Mouse (Mus musculus) E14TG2a.4 (cell line): ENCODE measurements around the gene Dpagt1.
A peak's percentile ranks its signal among the peaks of the same experiment; 100 is the strongest.
"Not testable (repeated sequence)": the region's sequence is repeated elsewhere in the genome, so short reads cannot be mapped to it uniquely, and the experiment has no call there.

Experiments
- H3K27me3 ChIP-seq: 2 replicates; pipeline ENCODE4 v1.6.1; 2014; ENCODE audit warnings: low read length, control low read depth; ENCODE audit not compliant: insufficient read depth
- H3K36me3 ChIP-seq: 2 replicates; pipeline ENCODE4 v1.6.1; 2014; ENCODE audit warnings: low read length, control low read depth; ENCODE audit not compliant: insufficient read depth
- H3K4me1 ChIP-seq: replicated peaks from 2 replicates; pipeline ENCODE4 v1.6.1; 2014; ENCODE audit warnings: low read depth, low read length, control low read depth
- H3K4me3 ChIP-seq: replicated peaks from 2 replicates; pipeline ENCODE4 v1.5.1; 2014; ENCODE audit warnings: mild to moderate bottlenecking, low read length
- H3K9me3 ChIP-seq: 2 replicates; pipeline ENCODE4 v1.6.1; 2014; ENCODE audit warnings: low read length, control low read depth
- CTCF ChIP-seq: conservative IDR thresholded peaks from 2 replicates; pipeline ENCODE4 v1.5.1; 2014; ENCODE audit warnings: low read length
- NANOG ChIP-seq: IDR thresholded peaks from 2 replicates; pipeline ENCODE4 v1.6.1; 2014; ENCODE audit warnings: borderline replicate concordance, low read length, mixed read lengths
- POU5F1 ChIP-seq: IDR thresholded peaks from 2 replicates; pipeline ENCODE4 v1.6.1; 2014; ENCODE audit warnings: low read length, borderline replicate concordance

Gene Dpagt1

DNA sequence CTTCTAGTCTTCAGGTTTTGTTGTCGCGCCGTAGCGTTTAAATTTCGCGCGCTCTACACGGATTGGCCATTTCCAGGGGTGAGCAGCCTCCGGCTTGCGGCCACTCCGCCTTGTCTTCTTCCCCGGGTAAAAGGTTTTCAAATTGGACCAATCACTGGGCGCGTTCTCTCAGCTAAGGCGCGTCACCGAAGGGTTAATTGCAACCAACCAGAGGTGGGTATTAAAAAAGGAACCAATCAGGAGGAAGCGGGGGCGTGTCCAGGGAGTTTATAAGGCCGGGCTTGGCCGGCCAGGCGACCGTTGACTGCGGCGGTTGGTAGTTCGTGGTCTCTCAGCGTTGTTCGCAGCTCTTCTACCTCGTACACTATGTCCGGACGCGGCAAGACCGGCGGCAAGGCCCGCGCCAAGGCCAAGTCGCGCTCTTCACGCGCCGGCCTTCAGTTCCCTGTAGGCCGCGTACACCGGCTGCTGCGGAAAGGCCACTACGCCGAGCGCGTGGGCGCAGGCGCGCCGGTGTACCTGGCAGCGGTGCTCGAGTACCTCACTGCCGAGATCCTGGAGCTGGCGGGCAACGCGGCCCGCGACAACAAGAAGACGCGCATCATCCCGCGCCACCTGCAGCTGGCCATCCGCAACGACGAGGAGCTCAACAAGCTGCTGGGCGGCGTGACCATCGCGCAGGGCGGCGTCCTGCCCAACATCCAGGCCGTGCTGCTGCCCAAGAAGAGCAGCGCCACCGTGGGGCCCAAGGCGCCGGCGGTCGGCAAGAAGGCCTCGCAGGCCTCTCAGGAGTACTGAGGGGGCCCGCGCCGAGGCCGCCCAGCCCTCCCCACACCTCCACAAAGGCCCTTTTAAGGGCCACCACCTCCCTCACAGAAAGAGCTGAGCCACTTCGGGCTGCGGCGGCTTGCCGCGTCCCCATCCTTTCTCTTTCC lies 8.8 kb downstream of the Dpagt1 start, which contains the start of gene H2afx:
Gene H2afx, plus strand, starts transcription at position 299 of the 935 bp plus-strand sequence.
- Histone ChIP-seq H3K27me3 (no peaks in the 10 kb centered on the region), H3K9me3 (no peaks in the 10 kb centered on the region), H3K4me3 (peak within 1 kb of the TSS; percentile 98), H3K36me3 (peaks cover 66% of the 10 kb centered on the region), H3K4me1 (peaks cover 50% of the 10 kb centered on the region)
- TF ChIP-seq CTCF, result no peak
- TF ChIP-seq POU5F1, result no peak
- no peak for TF ChIP-seq NANOG

DNA sequence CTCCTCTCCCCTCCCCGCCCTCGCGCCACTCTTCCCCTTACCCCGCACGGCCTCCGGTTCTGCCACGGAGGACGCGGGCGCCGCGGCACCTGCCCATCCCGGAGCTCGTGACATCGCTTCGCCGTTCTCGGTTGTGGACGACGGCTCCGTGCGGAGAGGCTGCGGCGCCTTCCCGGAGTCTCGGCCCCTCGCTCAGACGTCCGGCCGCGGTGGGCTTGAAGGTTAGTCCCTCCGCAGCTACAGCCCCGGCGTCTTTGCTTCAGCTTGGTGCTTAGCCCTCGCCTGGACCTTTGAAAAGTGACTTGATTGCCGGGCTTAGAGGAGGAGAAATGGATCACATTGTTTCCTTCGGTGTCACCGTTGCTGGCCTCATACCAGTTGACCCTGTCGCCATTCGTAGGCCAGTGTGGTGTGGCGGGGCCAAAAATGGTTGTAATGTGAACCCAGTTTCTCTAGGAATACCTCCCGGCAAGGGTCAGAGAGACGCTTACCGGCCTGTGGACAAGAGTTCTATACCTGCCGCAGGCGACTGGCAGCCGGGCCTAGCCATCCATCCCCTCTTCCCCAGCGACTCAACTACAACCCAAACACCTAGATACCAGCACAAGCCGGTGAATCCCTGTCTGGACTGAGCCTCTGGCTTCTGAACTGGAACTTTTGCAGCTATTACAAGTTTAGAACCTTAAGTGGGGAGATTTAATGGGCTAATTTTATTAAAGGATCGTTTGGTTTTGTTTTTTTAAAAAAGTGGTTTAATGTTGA lies 9.7 kb downstream of the Dpagt1 start:
- H3K27me3 ChIP-seq, result no peaks in the 10 kb centered on the region
- no peaks in the 10 kb centered on the region for H3K9me3 ChIP-seq
- H3K4me3 ChIP-seq, result peak overlapping the region; percentile 98
- peaks cover 54% of the 10 kb centered on the region for H3K4me1 ChIP-seq
- TF ChIP-seq NANOG (no peak), CTCF (no peak), POU5F1 (no peak)
- H3K36me3 ChIP-seq, result peaks cover 65% of the 10 kb centered on the region

DNA sequence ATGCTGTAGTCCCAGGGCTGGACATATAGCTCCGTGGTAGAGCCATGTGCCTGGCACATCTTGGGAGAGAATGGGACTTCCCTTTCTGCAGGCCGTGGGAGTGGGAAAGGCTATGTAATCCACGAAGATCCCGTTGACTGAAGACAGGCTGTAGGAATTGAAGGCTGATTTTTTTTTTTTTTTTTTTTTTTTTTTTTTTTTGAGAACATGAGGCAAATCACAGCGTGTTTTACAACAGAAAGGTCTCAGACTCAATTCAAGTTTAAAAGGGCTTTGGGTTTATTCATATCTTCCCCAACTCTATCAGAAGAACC lies 10.2 kb downstream of the Dpagt1 start:
- peaks cover 66% of the 10 kb centered on the region for H3K36me3 ChIP-seq
- no peak for TF ChIP-seq NANOG
- no peak for TF ChIP-seq POU5F1
- TF ChIP-seq CTCF, result no peak
- H3K9me3 ChIP-seq, result no peaks in the 10 kb centered on the region
- peak overlapping the region; percentile 98 for H3K4me3 ChIP-seq
- peaks cover 54% of the 10 kb centered on the region for H3K4me1 ChIP-seq
- no peaks in the 10 kb centered on the region for H3K27me3 ChIP-seq

DNA sequence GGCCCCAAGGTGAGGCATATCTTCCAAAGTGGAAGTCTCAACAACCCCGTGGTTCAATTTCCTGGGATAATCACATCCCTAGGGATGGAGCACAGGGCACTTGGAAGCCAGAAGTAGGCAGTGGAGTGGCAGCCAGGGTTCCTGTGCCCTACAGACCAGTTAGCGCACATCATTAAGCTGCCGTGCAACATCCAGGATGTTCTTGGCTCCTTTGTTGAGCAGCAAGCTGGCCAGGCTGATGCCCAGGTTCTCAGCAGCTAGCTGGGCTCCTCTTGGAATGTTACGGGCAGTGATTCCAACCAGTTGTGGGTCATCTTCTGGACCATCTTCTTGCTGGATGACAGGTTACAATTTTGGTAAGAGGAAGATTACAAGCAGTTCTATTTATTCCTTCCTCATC lies 10.7 kb downstream of the Dpagt1 start:
- H3K36me3 ChIP-seq, result peaks cover 66% of the 10 kb centered on the region
- H3K4me1 ChIP-seq, result peaks cover 54% of the 10 kb centered on the region
- not testable (repeated sequence) for H3K9me3 ChIP-seq, H3K27me3 ChIP-seq
- H3K4me3 ChIP-seq, result peak overlapping the region; percentile 98

DNA sequence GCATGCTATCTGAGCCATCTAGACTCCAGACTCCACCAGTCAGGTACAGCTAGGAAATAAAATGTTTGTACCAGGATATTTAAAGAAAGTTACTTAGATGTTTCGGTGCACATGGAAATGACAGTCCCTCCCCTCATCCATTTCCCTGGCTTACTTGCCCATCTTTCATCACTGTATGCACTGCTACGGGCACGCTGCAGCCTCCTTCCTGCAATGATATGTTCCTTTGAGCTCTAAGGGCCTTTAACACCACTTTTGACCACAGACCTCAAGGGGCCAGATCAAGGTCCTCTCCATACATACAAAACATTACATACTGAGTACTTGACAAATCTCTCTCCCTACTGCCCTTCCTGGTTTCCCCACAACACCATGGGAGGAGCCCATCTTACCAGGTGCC lies 11.1 kb downstream of the Dpagt1 start:
- Histone ChIP-seq H3K36me3 (peaks cover 66% of the 10 kb centered on the region), H3K4me3 (peak overlapping the region; percentile 98), H3K9me3 (no peaks in the 10 kb centered on the region), H3K4me1 (peaks cover 54% of the 10 kb centered on the region), H3K27me3 (no peaks in the 10 kb centered on the region)
- TF ChIP-seq CTCF (no peak), POU5F1 (no peak), NANOG (no peak)

DNA sequence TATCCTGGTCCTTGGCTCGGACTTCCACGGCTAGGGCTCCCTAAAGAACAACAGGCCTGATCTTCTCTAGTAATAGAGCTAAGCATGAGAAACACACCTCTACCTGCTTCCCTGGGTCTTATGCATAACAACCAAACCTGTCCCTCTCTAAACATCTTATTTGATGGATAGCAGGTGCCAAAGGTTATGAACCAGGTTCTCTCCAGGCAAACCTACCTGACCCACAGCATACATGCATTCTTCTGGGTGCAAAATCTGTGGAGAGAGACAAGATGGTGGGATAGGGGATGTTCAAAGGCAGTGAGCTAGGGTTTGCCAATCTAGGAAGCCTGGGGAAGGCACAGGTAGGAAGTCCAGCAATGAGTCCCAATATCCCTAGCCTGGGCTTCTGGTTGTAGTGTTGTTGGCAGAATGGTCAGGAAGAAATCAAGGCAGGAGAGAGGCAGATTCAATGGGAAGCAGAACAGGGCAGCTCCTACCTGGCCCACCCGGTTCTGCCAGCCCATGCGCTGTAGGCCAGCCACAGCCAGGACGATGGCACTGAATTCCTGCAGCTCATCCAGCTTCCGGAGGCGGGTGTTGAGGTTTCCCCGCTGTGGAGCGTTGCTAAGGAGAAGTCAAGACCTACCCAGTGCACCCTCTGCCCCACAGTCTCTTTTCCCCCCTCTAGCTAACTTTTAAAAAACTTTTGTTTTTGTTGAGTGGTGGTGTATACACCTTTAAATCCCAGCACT lies 11.8 kb downstream of the Dpagt1 start:
- H3K4me3 ChIP-seq, result peak overlapping the region; percentile 98
- H3K27me3 ChIP-seq, result no peaks in the 10 kb centered on the region
- H3K36me3 ChIP-seq, result peaks cover 69% of the 10 kb centered on the region
- no peaks in the 10 kb centered on the region for H3K9me3 ChIP-seq
- peaks cover 55% of the 10 kb centered on the region for H3K4me1 ChIP-seq
- no peak for TF ChIP-seq CTCF
- TF ChIP-seq NANOG, result no peak
- no peak for TF ChIP-seq POU5F1

DNA sequence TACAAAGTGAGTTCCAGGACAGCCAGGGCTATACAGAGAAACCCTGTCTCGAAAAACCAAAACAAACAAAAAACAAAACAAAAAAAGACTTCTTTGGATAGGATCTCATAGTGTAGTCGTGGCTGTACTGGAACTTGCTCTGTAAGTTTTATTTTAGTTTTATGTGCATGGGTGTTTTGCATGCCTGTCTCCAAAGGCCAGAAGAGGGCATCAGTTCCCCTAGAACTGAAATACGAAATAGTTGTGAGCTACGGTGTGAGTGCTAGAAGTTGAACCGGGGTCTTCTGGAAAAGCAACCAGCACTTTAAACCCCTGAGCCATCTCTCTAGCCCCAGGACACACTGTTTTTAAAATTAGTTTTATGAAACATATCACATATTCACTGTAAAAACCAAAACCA lies 12.8 kb downstream of the Dpagt1 start:
- peaks cover 69% of the 10 kb centered on the region for H3K36me3 ChIP-seq
- TF ChIP-seq CTCF, result no peak
- TF ChIP-seq NANOG, result no peak
- TF ChIP-seq POU5F1, result no peak

DNA sequence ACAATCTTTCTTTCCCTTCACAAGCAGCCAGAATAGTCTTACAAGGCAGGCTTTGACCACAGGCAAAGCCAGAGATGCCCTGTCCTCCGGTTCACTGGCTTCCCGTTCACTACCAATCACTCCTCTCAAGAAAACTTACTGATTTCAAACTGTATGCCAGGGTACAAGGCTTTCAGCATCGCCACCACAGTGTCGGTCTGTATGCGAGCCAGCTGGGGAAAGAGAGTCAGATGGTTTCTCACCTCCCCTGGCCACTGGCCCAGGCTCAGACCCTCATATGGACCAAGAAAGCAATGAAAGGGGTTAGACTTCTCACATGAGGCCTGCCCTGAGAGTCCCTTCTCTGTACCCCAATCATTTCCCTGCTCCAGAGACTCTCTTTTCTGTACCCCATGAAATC lies 15.7 kb downstream of the Dpagt1 start:
- Histone ChIP-seq H3K4me3 (no peak overlapping the region), H3K9me3 (no peaks in the 10 kb centered on the region), H3K27me3 (no peaks in the 10 kb centered on the region), H3K4me1 (peaks cover 79% of the 10 kb centered on the region), H3K36me3 (peaks cover 57% of the 10 kb centered on the region)
- TF ChIP-seq NANOG (no peak), CTCF (no peak), POU5F1 (no peak)

More for the DNA sequence above, 12.8 kb downstream of the Dpagt1 start:
- H3K4me3 ChIP-seq, result no peak overlapping the region
- H3K9me3 ChIP-seq, result no peaks in the 10 kb centered on the region
- H3K27me3 ChIP-seq, result no peaks in the 10 kb centered on the region
- peaks cover 57% of the 10 kb centered on the region for H3K4me1 ChIP-seq
